Mouse (Mus musculus) small intestine, adult 2 months (tissue): ENCODE results near the gene Gpr161.

Source experiments
- CTCF ChIP-seq: fragments of 200-500 bp; IDR thresholded peaks from 2 replicates; pipeline ENCODE4 v1.5.1; 2012; ENCODE audit warnings: low read depth, mild to moderate bottlenecking, control low read depth, inconsistent platforms, low read length, moderate library complexity, mixed read lengths; ENCODE audit not compliant: insufficient replicate concordance, insufficient read length; ENCODE audit errors: extremely low read depth
- POLR2A ChIP-seq: fragments of 200-500 bp; IDR thresholded peaks from 2 replicates; pipeline ENCODE4 v1.6.1; 2012; ENCODE audit warnings: low read depth, mild to moderate bottlenecking, control low read depth, inconsistent platforms, low read length, moderate library complexity

DNA sequence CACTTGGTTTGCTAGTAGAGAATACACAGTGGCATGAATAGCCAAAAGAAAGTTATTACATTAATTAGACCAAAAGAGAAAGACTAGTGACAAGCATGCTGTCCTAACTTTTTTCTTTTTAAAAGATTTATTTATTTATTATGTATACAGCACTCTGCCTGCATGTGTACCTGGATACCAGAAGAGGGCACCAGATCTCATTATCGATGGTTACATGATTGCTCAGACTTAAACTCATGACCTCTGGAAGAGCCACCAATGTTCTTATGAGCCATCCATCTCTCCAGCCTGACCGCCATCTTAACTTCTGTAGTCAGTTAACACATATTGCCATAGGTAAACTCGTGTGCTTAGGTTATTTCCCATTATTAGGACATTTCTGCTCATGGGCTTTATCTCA lies 69.5 kb downstream of the Gpr161 start:
- TF ChIP-seq POLR2A (no peak), CTCF (no peak)
